Mouse (Mus musculus) heart, postnatal 36 days (tissue): ENCODE data around the gene Adat3. TPM values are rescaled to one million over a fixed set of nuclear protein-coding genes. Genes with fewer than 3 reads are reported as not detected.

ENCODE experiments used
- DNase-seq, 2 experiments: peaks; one replicate each; pipeline ENCODE4 v3.0.0; 2021 to 2022
- intact Hi-C: fragments of 180-260 bp; cut with DNase I; formaldehyde crosslinking; loops from one replicate; pipeline ENCODE4 v1.15.1; 2025
- total RNA-seq, 2 experiments: library from RNA; stranded (reverse); gene quantifications; 2 replicates each; pipeline ENCODE4 v1.2.3; 2021

Adat3 gene
- 1 to 10 TPM in 1 of 2 experiments, under 1 TPM in 1; 0.49 to 1.4 TPM for total RNA-seq

- intact Hi-C loops = loop anchor here (2.0 kb wide), 1 partner anchor 24 kb away; no protein-coding TSS in a partner anchor
- peak; percentile 93 to 98 for DNase-seq
Measured at GRCm38 (mm10) chr10:80602698-80603325, at the start of gene Adat3, which contains the start of gene Scamp4. Gene Adat3 (plus strand): TSS chr10:80602880. Gene Scamp4 (plus strand): TSS chr10:80602872.

GRCm38 (mm10) chr10:80553575-80553974 lies 49.1 kb upstream of the Adat3 start:
- intact Hi-C loops = loop anchor here (5.0 kb wide), 1 partner anchor 176 kb away; no protein-coding TSS in a partner anchor
- no peak for DNase-seq

GRCm38 (mm10) chr10:80553997-80554396 lies 48.7 kb upstream of the Adat3 start:
- intact Hi-C loops = loop anchor here (5.0 kb wide), 1 partner anchor 177 kb away; no protein-coding TSS in a partner anchor
- DNase-seq = no peak

- DNase-seq = peak; percentile 78 to 83
- intact Hi-C loops = loop anchor here (2.0 kb wide), 1 partner anchor 49 kb away; no protein-coding TSS in a partner anchor
Measured at GRCm38 (mm10) chr10:80557346-80557965, 45.2 kb upstream of the Adat3 start.

- intact Hi-C loops = no loop called here
- no peak for DNase-seq
Measured at GRCm38 (mm10) chr10:80559431-80559830, 43.2 kb upstream of the Adat3 start.

- intact Hi-C loops = no loop called here
- DNase-seq = no peak
Measured at GRCm38 (mm10) chr10:80560621-80561020, 42.1 kb upstream of the Adat3 start.

- DNase-seq = peak; percentile 93 to 96
- intact Hi-C loops = no loop called here
Measured at GRCm38 (mm10) chr10:80561116-80561944, 41.4 kb upstream of the Adat3 start, which contains the start of gene Rexo1. Gene Rexo1 (minus strand): TSS chr10:80561560.

GRCm38 (mm10) chr10:80566375-80567092 lies 36.1 kb upstream of the Adat3 start:
- peak; percentile 87 to 93 for DNase-seq
- intact Hi-C loops = loop anchor here (1.0 kb wide), 1 partner anchor 122 kb away; no protein-coding TSS in a partner anchor

GRCm38 (mm10) chr10:80568876-80569275 lies 33.8 kb upstream of the Adat3 start:
- intact Hi-C loops = no loop called here
- DNase-seq = no peak

- DNase-seq = peak; percentile 50 to 58
- intact Hi-C loops = no loop called here
Measured at GRCm38 (mm10) chr10:80569664-80570066, 33.0 kb upstream of the Adat3 start.

- DNase-seq = no peak
- intact Hi-C loops = no loop called here
Measured at GRCm38 (mm10) chr10:80570419-80570818, 32.3 kb upstream of the Adat3 start.

- intact Hi-C loops = no loop called here
- DNase-seq = no peak
Measured at GRCm38 (mm10) chr10:80570871-80571836, 31.5 kb upstream of the Adat3 start.

- DNase-seq = no peak
- intact Hi-C loops = no loop called here
Measured at GRCm38 (mm10) chr10:80572477-80572876, 30.2 kb upstream of the Adat3 start.

GRCm38 (mm10) chr10:80573944-80574343 lies 28.7 kb upstream of the Adat3 start:
- DNase-seq = no peak
- intact Hi-C loops = no loop called here

- no peak for DNase-seq
- intact Hi-C loops = no loop called here
Measured at GRCm38 (mm10) chr10:80574896-80575295, 27.8 kb upstream of the Adat3 start.

- intact Hi-C loops = no loop called here
- DNase-seq = no peak
Measured at GRCm38 (mm10) chr10:80575925-80576324, 26.8 kb upstream of the Adat3 start.

GRCm38 (mm10) chr10:80576351-80577194 lies 26.1 kb upstream of the Adat3 start:
- DNase-seq = peak; percentile 59
- intact Hi-C loops = no loop called here
